Mouse (Mus musculus) embryonic facial prominence, embryonic 11.5 days (tissue): ENCODE measurements around the gene Polg2. TPM values are rescaled to one million over a fixed set of nuclear protein-coding genes. Genes with fewer than 3 reads are reported as not detected.
"Not testable (repeated sequence)": the region's sequence is repeated elsewhere in the genome, so short reads cannot be mapped to it uniquely, and the experiment has no call there.

Experiments used
- ATAC-seq: fragments of 200-750 bp; cut with Nextera tagmentation; replicated peaks from 2 replicates; pipeline ENCODE4 v1.8.0; 2017; ENCODE audit warnings: low read depth; ENCODE audit not compliant: insufficient number of reproducible peaks, low FRiP score, low TSS enrichment
- DNase-seq: peaks from one replicate; pipeline ENCODE4 v3.0.0-alpha.2; 2015; ENCODE audit warnings: low spot score
- H3K27ac ChIP-seq: fragments of 300-500 bp; sonication (generic); replicated peaks from 2 replicates; pipeline ENCODE4 v1.5.1; 2014; ENCODE audit warnings: mild to moderate bottlenecking, low read depth, low read length, control low read depth
- H3K27me3 ChIP-seq: fragments of 300-500 bp; sonication (generic); 2 replicates; pipeline ENCODE4 v1.6.1; 2014; ENCODE audit warnings: mild to moderate bottlenecking, low read length, moderate library complexity, mixed read lengths; ENCODE audit not compliant: control insufficient read depth, insufficient read depth
- H3K36me3 ChIP-seq: fragments of 300-500 bp; sonication (generic); replicated peaks from 2 replicates; pipeline ENCODE4 v1.6.1; 2014; ENCODE audit warnings: low read depth, mild to moderate bottlenecking, low read length, moderate library complexity, mixed read lengths; ENCODE audit not compliant: control insufficient read depth, insufficient read depth
- H3K4me1 ChIP-seq: fragments of 300-500 bp; sonication (generic); 2 replicates; pipeline ENCODE4 v1.6.1; 2014; ENCODE audit warnings: low read length, mixed read lengths; ENCODE audit not compliant: control insufficient read depth, insufficient read depth
- H3K4me2 ChIP-seq: fragments of 300-500 bp; sonication (generic); 2 replicates; pipeline ENCODE4 v1.6.1; 2014; ENCODE audit warnings: low read depth, mild to moderate bottlenecking, control low read depth, low read length, moderate library complexity
- H3K4me3 ChIP-seq: fragments of 300-500 bp; sonication (generic); 2 replicates; pipeline ENCODE4 v1.5.1; 2014; ENCODE audit warnings: low read depth, low read length, control low read depth
- H3K9ac ChIP-seq: fragments of 300-500 bp; sonication (generic); replicated peaks from 2 replicates; pipeline ENCODE4 v1.6.1; 2014; ENCODE audit warnings: mild to moderate bottlenecking, control low read depth, low read length
- H3K9me3 ChIP-seq: fragments of 300-500 bp; sonication (generic); replicated peaks from 2 replicates; pipeline ENCODE4 v1.6.1; 2016; ENCODE audit warnings: mild to moderate bottlenecking, low read length, inconsistent platforms, mixed read lengths; ENCODE audit not compliant: control insufficient read depth
- WGBS: fragments of 180-500 bp; shearing (Covaris S2); extraction: QIAGEN DNeasy Blood & Tissue Kit; methylation state at CpG from one replicate; pipeline ENCODE4 v1.1.7; 2014; 5-methylcytosine and 5-hydroxymethylcytosine counted together
- polyA plus RNA-seq: library from polyadenylated mRNA; unstranded; fragments of >200 nt; fragmentation: Nextera tagmentation; extraction: Ambion mirVana; gene quantifications from 2 replicates; pipeline ENCODE4 v1.2.1, GENCODE M21; 2014

Polg2 gene
- polyA plus RNA-seq, 1 experiment from 2014 or later, result 7.3 TPM

DNA sequence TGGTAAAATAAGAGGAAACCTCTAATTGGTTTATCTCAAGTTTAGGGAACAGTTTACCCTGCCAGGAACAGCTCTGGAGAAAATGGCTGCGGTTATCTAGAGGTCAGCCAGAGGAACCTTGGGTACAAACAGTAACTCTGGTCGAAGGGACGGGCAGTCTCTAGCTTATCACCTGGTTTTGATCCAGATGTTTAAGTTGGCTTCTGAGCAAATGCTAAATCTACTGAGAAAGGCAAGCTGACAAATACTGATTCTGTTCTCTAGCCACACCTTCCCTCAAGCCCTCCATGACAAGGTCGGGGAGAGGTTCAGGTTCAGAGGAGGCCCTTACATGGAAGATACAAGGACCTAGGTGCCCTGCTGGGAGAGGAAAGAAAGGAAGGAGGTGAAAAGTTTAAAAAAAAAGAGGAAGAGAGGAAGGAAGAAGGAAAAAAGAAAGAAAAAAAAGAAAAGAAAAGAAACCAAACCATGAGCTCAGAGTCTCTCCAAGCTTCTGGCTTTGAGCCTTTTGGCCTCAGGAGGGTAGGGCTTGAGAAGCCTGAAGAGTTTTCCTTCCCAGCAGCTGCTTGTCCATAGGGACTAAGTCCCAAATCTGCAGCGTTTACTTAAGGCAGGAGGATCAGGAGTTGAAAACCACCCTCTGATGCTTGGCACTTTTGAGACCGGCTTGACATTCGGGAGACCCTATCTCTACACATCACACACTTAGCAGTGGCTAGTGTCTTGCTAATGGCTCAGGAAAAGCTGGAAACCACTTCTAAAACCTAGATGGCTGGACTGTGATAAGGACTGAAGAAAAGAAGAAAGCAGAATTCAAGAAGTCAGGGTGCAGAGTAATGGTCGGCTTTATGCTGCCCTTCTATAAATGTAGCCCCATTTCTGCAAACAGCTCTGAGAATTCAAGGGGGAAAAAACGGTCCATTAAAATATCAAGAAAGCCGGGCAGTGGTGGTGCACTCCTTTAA lies 50.7 kb downstream of the Polg2 start:
- H3K27ac ChIP-seq, result no peak overlapping the region

DNA sequence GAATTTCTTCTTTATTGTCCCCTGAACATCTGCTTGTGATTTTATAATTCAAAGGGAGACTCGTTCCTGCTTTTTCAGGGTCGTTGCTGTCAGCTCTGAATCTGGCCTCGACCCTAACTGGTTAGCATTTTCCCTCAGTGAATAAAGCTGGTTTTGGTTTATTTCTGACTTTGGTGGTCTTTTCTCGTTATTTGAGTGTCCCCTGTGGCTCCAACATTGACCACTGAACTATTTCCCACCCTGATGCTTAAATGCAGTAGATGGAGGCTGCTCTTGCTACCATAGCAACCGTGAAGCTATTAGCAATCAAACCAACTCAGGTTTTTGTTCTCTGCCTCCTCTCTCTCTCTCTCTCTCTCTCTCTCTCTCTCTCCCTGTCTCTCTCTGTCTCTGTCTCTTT lies 51.4 kb downstream of the Polg2 start:
- DNase-seq (peak; percentile 66), ATAC-seq (no peak)
- 28% methylated on average over 5 of the region's 5 CpGs for WGBS
- H3K4me2 ChIP-seq, result no peak overlapping the region
- H3K9ac ChIP-seq, result no peak overlapping the region
- no peaks in the 10 kb centered on the region for H3K4me1 ChIP-seq
- H3K27ac ChIP-seq, result 0 out of 2 replicates have a peak overlapping the region, but pooled peaks have one; percentile 24
- H3K9me3 ChIP-seq, result no peaks in the 10 kb centered on the region
- H3K36me3 ChIP-seq, result no peaks in the 10 kb centered on the region
- H3K27me3 ChIP-seq, result no peaks in the 10 kb centered on the region
- H3K4me3 ChIP-seq, result no peak overlapping the region

More for the DNA sequence above, 50.7 kb downstream of the Polg2 start:
- no peak overlapping the region for H3K4me2 ChIP-seq
- no peaks in the 10 kb centered on the region for H3K27me3 ChIP-seq
- no peaks in the 10 kb centered on the region for H3K4me1 ChIP-seq
- ATAC-seq (no peak), DNase-seq (no peak)
- WGBS, result 70% methylated on average over 10 of the region's 10 CpGs
- no peaks in the 10 kb centered on the region for H3K9me3 ChIP-seq
- H3K9ac ChIP-seq, result no peak overlapping the region
- H3K4me3 ChIP-seq, result no peak overlapping the region
- no peaks in the 10 kb centered on the region for H3K36me3 ChIP-seq

- H3K4me2 ChIP-seq, DNase-seq, H3K4me1 ChIP-seq, H3K27ac ChIP-seq, H3K4me3 ChIP-seq, H3K9me3 ChIP-seq, H3K36me3 ChIP-seq, H3K9ac ChIP-seq, H3K27me3 ChIP-seq, ATAC-seq: not testable (repeated sequence)
- WGBS, result 93% methylated on average over 9 of the region's 9 CpGs
Observed at GRCm38 (mm10) chr11:106724916-106725235, 54.5 kb downstream of the Polg2 start.

DNA sequence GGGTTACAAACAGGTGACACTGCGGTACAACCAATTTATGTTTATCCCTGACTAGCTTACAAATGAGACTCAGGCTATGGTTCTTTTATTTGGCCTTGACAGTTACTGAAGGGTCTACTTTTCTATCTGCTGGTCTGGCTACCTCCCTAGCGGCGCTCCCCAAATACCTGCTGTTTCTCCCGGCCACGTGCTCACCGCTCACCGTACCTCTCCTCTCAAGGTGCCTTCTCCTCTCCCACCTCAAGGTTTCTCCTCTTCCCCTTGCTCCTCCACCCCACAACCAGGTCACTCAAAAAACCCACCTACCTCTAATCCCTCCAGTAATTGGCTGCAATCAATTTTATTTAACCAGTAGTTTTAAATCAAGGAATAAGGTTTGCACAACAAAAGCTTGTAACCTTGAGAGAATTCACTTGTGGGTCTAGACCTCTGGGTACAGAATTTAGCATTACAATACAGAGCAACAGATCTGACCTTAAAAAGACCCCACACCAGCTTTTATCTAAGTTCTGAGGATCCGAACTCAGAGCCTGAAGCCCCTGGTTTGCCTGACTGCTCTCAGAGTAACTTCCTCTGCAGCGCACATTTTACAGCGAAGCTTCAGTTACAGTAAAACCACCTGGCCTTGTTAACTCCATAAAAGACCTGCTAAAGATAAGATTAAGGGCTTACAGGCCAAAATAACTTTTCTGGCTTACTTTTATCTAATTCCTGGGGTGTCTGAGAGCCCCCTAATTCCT lies 55.0 kb downstream of the Polg2 start:
- no peaks in the 10 kb centered on the region for H3K27me3 ChIP-seq
- no peak overlapping the region for H3K4me3 ChIP-seq
- no peaks in the 10 kb centered on the region for H3K4me1 ChIP-seq
- H3K36me3 ChIP-seq, result no peaks in the 10 kb centered on the region
- no peak overlapping the region for H3K9ac ChIP-seq
- no peak for ATAC-seq
- H3K4me2 ChIP-seq, result no peak overlapping the region
- 84% methylated on average over 10 of the region's 10 CpGs for WGBS
- H3K27ac ChIP-seq, result no peak overlapping the region
- H3K9me3 ChIP-seq, result no peaks in the 10 kb centered on the region
- DNase-seq, result no peak

- Histone ChIP-seq H3K4me1 (no peaks in the 10 kb centered on the region), H3K4me2 (no peak overlapping the region), H3K9ac (no peak overlapping the region), H3K27me3 (no peaks in the 10 kb centered on the region), H3K4me3 (no peak overlapping the region), H3K9me3 (no peaks in the 10 kb centered on the region), H3K36me3 (no peaks in the 10 kb centered on the region), H3K27ac (no peak overlapping the region)
- DNase-seq, result no peak
- ATAC-seq, result no peak
- WGBS, result 79% methylated on average over 15 of the region's 15 CpGs
Observed at GRCm38 (mm10) chr11:106723611-106724125, 55.7 kb downstream of the Polg2 start.

- Histone ChIP-seq H3K27me3 (no peaks in the 10 kb centered on the region), H3K9me3 (no peaks in the 10 kb centered on the region), H3K4me1 (no peaks in the 10 kb centered on the region), H3K27ac (no peak overlapping the region), H3K4me3 (no peak overlapping the region), H3K36me3 (no peaks in the 10 kb centered on the region), H3K9ac (no peak overlapping the region), H3K4me2 (no peak overlapping the region)
- no peak for DNase-seq
- 35% methylated on average over 7 of the region's 7 CpGs for WGBS
- ATAC-seq, result no peak; the same call in 1 of the 2 replicates
Observed at GRCm38 (mm10) chr11:106722831-106723361, 56.4 kb downstream of the Polg2 start.

- no peak overlapping the region for H3K4me3 ChIP-seq
- H3K9me3 ChIP-seq, result no peaks in the 10 kb centered on the region
- no peak for ATAC-seq
- no peaks in the 10 kb centered on the region for H3K36me3 ChIP-seq
- no peak overlapping the region for H3K9ac ChIP-seq
- H3K27me3 ChIP-seq, result no peaks in the 10 kb centered on the region
- H3K4me1 ChIP-seq, result no peaks in the 10 kb centered on the region
- 75% methylated on average over 8 of the region's 8 CpGs for WGBS
- H3K27ac ChIP-seq, result no peak overlapping the region
- DNase-seq, result no peak
- H3K4me2 ChIP-seq, result no peak overlapping the region
Observed at GRCm38 (mm10) chr11:106720379-106720778, 59.0 kb downstream of the Polg2 start.
